Mouse (Mus musculus) CD8-positive naive resting alpha-beta T cell, adult 2 months (primary cell): Measurements from ENCODE around the gene Ptges3l.
A peak's percentile ranks its signal among the peaks of the same experiment; 100 is the strongest.
"Not testable (repeated sequence)": the region's sequence is repeated elsewhere in the genome, so short reads cannot be mapped to it uniquely, and the experiment has no call there.

ENCODE experiments used
- DNase-seq, 2 experiments: peaks; one replicate each; pipeline ENCODE4 v3.0.0; 2022; ENCODE audit warnings: low read depth in 2 of 2, low spot score in 2 of 2

The Ptges3l gene

DNA sequence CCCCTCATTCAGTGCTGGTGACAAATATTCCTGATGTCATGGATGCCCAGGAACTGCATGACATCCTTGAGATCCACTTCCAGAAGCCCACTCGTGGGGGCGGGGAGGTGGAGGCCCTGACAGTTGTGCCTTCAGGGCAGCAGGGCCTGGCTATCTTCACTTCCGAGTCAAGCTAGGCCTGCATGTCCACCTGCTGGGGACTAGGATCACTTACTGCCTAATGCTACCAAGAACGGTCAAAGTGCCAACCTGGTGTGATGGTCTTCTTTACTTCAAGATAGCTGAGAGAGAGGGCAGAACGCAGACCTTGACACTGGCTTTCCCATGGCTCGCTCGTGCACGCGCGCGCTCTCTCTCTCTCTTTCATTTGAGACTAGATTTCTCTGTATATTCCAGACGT is 33.1 kb upstream of the Ptges3l start:
- no peak for DNase-seq

DNA sequence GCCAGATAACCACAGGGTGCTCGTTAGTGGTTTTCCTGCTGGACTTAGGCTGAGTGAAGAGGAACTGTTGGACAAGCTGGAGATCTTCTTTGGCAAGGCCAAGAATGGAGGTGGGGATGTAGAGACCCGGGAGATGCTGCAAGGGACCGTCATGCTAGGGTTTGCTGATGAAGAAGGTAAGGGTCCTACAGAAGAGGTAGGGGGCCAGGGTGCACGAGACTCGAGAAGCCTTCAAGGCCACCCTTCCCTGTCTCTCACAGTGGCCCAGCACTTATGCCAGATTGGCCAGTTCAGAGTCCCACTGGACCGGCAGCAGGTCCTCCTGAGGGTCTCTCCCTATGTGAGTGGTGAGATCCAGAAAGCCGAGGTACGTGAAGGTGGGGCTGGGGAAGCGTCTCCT is 32.5 kb upstream of the Ptges3l start:
- no peak for DNase-seq

DNA sequence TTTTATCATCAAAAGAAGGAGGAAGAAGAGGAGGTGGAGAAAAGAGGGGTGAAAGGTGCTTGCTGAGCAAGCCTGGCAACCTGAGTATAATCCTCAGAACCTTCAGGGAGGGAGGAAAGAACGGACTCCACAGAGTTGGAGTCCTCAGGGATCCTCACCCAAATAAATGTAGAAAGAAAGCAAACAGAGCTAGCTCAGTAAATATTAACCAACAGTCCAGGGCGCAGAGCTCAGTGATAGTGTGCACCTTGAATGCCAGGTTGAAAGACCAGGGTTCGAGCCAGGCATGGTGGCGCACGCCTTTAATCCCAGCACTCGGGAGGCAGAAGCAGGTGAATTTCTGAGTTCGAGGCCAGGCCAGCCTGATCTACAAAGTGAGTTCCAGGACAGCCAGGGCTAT is 30.5 kb upstream of the Ptges3l start:
- no peak for DNase-seq

DNA sequence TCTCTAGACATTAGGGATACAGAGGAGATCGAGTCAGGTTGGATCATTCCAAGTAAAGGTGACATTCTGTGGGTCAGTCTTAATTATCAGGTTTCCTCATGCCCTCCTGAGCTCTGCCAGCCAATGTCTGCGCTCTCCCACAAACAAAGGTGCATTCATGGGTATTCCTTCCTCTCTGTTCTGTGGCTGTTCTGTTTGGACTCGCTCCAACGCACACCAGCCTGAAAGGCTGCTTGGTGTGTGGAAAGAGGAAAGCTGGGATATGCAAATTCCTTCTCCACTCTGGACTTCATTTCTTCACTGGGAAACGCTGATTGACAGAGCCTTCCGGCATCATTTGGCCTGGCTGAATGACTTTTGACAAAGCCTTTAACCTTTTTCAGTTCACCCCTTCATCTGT is 29.6 kb upstream of the Ptges3l start:
- no peak for DNase-seq

DNA sequence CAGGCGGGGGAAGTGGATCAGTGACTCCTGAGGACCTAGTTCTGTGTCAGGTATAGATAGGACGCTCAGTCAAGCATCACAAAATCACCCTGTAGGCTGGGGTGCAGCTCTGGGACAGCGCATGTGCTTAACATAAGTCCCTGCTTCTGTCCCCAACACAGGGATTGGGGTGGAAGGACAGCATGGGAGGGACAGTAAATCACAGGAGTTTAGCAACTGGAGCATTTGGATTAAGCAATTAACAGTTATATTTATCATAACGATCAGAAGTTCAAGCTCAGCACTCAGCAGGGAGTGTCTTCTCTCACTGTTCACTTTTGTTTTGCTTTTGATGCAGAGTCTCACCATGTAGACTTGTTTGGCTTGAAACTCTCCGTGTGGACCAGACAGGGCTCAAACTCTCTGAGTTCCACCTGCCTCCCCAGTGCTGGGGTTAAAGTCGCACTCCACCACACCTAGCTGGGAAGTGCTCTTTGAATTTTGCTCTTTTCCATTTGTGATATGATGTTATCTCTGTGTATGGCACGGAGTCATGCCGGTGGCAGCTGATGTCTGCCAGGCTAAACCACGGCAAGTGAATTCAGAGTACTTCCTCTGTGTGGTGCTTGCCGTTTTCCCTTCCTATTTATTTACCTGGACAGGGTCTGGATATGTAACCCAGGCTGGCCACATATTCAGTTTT is 27.1 kb upstream of the Ptges3l start:
- no peak for DNase-seq

DNA sequence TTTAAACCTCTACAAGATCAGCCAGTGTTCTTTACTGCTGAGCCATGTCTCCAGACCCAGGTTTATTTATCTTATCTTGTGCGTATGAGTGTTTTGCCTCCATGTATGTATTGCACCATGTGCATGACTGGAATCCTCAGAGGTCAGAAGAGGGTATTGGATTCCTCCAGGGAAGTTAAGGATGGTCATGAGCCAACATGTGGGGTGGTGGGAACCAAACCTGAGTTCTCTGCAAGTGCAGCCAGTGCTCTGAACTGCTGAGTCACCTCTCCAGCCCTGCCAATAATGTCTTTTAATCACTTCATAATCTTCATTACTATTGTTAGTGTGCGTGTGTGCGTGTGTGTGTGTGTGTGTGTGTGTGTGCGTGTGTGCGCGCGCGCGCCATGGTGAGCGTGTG is 26.4 kb upstream of the Ptges3l start:
- no peak for DNase-seq

DNA sequence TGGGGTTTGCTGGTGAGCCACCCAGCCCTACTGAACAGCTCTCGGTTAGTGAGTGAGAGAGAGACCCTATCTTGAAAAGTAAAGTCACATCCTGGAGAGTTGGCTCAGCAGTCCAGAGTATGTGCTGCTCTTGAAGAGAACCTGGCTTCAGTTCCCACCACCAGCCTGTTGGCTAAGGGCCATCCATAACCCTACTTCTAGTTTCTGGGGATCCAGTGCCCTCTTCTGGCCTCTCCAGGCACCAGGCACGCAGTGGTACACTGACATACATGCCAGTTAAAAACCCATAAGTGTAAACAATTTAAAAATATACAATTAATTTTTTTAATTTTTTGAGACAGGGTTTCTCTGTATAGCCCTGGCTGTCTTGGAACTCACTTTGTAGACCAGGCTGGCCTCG is 25.3 kb upstream of the Ptges3l start:
- no peak for DNase-seq

DNA sequence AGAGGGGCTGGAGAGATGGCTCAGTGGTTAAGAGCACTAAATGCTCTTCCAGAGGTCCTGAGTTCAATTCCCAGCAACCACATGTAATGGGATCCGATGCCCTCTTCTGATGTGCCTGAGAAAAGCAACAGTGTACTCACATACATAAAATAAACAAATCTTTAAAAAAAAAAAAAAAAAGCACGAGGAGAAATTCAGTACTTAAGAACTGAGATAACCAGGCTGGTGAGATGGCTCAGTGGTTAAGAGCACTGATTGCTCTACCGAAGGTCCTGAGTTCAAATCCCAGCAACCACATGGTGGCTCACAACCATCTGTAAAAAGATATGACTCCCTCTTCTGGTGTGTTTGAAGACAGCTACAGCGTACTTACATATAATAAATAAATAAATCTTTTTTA is 24.5 kb upstream of the Ptges3l start:
- not testable (repeated sequence) for DNase-seq

DNA sequence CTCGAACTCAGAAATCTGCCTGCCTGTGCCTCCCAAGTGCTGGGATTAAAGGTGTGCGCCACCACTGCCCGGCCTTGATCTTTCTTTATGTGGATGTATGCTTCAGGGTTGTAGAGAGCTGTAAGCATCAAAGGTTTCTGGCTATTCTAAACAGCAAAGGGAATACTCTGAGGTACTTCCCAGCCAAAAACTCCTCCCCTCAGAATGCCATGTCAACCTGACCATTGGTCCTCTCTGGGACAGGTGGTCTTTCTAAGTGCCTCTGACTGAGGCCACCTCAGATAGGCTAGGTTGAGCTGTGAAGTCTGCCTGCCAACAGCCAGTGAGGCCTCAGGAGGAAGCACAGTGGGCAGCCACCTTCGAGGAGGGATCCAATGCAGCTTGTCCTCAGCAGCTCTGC is 23.8 kb upstream of the Ptges3l start:
- DNase-seq = no peak

DNA sequence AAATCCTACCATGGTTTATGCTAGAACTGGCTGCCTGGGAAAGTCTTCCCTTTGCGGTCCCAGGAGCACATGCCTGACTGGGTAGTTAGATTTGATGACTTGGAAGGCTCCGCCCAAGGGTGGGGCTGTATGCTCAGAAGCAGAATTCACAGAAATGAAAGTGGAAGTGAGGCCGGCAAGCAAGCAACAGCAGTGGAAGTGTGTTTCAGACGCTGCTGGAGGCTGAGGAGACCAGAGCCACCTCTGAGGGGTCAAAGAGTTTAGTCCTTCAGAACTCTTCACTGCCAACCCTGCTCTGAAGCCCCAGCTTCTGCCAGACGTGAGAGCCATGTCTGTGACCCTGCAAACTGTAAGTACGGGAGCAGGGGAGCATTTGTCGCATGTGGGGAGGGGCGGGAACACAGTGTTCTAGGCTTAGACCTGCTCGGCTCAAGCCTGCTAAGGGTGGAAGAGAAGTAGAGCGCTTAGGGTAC is 23.2 kb upstream of the Ptges3l start, which contains the start of gene Ifi35:
Gene Ifi35, plus strand, starts transcription at position 134 of the 473 bp plus-strand sequence.
- peak; percentile 48 to 64 for DNase-seq

DNA sequence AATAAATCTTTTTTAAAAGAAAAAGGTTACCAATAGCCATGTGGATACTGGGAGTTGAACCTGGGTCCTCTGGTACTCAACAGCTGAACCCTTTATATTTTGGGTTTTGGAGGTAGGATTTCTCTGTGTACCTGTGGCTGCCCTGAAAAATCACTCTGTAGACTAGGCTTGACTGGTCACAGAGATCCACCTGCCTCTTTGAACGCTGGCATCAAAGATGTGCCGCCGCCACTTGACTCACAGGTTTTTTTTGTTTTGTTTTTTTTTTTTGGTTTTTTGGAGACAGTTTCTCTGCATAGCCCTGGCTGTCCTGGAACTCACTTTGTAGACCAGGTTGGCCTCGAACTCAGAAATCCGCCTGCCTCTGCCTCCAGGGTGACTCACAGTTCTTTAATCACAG is 22.7 kb upstream of the Ptges3l start:
- no peak for DNase-seq

DNA sequence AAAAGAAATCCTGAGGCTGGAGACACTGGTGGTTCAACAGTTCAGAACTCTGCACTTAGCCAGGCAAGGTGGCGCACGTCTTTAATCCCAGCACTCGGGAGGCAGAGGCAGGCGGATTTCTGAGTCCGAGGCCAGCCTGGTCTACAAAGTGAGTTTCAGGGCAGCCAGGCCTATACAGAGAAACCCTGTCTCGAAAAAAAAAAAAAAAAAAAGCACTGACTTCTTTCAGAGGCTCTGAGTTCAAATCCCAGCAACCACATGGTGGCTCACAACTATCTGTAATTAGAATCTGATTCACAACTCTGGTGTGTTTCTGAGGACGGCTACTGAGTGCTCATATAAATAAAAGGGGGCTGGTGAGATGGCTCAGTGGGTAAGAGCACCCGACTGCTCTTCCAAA is 21.7 kb upstream of the Ptges3l start:
- not testable (repeated sequence) for DNase-seq

DNA sequence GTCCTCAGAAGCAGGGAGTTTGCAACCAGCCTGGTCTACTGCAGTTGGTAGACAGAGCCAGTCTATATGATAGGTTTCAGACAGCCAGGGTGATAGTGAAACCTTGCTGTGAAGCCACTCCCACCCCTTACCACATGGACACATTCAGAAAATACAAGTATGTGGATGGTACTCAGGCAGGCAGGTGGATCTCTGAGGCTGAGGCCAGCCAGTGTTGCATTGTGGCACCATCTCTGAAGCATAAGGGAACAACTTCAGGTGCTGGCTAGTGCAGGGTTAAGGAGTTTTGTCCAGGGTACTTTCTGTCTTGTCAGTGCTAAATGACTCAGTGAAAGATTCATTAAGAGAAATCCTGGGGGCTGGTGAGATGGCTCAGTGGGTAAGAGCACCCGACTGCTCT is 21.2 kb upstream of the Ptges3l start:
- no peak for DNase-seq

DNA sequence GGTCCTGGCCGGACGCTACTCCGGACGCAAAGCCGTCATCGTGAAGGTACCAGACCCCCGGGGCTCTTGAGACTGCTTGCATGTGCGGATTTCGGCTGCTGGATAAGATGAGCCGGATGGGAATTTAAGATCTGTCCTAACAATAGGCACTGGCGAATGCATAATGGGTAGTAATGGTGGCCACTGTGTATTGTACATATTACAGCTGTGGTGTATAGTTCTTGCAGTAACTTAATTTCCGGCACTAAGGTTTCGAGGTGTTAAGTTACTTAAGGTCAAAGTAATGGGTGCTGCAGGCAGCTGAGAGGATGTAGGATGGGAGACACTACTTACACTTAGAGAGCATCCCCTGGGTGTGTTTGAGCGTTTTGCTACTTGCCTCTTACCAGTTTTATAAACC is 17.6 kb upstream of the Ptges3l start:
- no peak for DNase-seq

DNA sequence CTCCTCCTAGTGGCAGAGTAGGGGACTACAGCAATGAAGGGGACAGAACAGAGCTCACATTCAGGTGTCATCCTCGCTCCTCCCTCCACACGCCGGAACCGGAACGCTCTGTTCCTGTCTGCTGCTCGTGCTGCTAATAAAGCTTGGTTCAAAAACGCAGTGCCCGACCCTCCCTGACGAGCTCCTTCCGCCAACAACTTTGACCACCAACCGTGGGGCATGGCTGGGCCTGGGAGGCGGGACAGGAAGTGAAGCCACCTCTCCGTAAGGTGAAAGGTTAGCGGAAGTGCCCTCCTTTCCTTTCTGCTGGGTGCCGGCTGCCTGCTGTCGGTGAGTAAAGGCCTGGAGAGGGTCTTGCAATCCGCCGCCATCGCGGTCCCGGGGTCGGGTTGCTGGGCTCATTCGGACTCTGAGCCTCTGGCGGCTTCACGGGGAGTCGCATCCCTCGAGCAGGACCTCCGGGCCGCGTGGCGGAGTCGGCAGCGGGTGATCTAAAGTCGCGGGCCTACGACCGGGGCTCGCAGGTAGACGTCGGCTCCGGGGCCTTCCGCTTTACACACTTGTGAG is 17.1 kb upstream of the Ptges3l start, which contains the start of gene Rpl27:
Gene Rpl27, plus strand, starts transcription at position 172 of the 567 bp plus-strand sequence.
- DNase-seq = peak; percentile 96 to 98

DNA sequence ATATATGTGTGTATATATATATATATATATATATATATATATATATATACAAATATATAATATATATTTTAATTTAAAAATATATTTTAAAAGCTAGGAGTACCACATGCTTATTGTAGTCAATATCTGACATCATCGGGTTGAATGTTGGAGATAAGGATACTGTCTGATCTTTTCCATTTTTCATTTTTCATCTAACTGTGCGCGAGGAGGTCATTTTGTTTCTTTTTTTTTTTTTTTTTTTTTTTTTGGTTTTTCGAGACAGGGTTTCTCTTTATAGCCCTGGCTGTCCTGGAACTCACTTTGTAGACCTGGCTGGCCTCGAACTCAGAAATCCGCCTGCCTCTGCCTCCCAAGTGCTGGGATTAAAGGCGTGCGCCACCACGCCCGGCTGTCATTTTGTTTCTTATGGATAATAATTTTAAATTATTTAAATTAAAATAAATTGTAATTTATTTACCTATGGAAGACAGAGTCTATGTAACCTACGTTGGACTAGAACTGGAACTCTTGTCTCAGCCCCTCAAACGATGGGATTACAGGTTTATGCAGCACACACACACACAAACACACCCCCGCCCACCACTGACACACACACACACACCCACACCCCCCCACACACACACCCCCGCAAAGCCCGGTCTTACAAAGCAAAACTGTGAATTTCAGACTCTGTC is 16.5 kb upstream of the Ptges3l start:
- DNase-seq = not testable (repeated sequence)

DNA sequence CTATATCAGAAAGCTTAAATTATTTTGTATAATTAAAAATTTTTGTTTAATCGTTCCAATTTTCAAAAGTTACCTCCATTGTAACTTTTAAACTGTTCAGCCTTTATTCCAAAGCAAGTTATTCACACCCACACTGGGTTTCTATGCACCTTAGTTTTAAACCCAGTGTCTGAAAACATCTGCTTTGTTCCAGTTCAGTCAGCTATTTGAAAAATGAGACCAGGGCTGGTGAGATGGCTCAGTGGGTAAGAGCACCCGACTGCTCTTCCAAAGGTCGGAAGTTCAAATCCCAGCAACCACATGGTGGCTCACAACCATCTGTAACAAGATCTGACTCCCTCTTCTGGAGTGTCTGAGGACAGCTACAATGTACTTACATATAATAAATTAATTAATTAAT is 12.9 kb upstream of the Ptges3l start:
- not testable (repeated sequence) for DNase-seq

DNA sequence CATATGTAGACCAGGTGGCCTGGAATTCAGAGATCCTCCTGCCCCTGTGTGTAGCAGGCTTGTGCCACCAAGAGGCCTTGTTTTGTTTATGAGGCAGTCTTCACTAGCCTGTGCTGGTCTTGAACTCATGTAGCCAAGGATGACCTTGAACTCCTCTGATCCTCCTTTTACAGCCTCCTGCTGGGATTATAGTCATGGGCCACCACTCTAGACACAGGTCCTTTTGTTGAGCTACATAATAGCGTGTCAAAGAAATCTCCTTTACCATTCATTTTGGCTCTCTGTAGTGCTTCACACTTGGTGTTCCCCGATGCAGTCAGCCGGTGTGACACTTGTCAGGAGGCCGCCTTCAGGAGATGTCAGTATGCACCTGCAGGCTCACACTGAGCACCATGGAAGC is 11.8 kb upstream of the Ptges3l start:
- DNase-seq = no peak

DNA sequence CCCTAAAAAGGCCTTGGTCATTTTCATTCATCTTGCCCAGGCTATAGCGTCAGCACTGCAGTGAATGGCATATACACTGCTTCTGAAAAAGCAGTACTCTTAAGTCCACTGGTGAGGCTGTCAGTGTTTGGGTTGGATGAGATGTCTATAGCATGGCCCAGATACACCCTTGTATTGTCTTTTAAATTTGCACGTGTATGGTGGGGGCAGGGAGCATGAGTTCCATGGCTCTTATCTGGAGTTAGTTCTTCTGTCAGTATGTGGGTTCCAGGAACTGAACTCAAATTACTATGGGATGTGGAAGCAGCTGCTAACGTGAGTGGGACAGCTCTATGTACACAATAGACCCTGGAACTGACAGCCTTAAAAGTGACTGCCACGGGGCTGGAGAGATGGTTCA is 10.7 kb upstream of the Ptges3l start:
- no peak for DNase-seq

DNA sequence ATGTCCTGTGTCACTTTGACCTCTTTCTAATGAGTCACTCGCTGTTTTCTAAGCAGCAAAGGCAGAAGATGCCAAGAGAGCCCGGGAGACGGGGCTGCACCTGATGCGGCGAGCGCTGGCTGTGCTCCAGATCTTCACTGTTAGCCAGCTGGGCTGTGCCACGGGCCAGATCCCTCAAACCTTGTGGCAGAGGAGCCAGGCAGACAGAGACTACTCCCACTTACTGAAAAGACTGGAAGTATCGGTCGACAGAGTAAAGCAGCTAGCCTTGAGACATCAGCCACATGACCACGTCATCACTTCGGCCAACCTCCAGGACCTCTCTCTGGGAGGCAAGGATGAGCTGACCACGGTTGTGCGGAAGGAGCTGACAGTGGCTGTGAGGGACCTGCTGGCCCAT is 8.3 kb upstream of the Ptges3l start:
- no peak for DNase-seq

DNA sequence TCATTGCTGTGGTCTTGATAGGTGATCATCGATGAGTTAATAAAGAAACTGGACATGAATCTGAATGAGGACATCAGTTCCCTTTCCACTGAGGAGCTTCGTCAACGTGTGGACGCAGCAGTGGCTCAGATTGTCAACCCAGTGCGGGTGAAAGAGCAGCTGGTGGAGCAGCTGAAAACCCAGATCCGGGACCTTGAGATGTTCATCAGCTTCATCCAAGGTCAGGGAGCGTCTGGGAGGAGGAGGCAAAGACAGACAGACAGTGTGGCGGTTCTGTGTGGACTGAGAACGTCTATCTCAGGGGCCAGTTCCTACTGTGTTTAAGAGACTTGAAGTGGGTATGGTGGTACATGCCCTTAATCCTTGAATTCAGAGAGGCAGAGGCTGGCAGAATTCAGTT is 6.2 kb upstream of the Ptges3l start:
- no peak for DNase-seq

DNA sequence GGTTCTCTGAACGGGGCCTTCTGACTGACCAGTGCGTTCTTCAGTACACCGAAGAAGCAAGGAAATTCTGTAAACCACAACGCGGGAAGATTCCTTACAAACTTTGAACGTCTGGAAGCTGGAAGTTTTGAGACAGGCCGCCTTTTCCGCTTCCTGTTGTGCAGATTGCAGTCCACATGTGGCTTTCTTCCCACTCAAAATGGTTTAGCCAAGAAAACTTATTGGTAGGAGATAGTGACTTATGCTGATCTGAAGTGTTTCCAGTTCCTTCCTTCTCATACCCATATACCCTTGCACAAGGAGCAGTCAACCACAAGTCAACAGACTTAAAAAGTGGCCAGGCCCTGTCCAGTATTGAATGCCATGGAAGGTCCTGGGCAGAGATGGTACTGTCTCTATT is 1.0 kb upstream of the Ptges3l start:
- DNase-seq = no peak
